Mouse (Mus musculus): ENCODE data around the gene Cr1l. TPM values are rescaled to one million over a fixed set of nuclear protein-coding genes. Genes with fewer than 3 reads are reported as not detected.

Gene Cr1l
- total RNA-seq (2021) (10 to 100 TPM; 83.0 to 86.5 TPM), polyA plus RNA-seq (2012; rRNA removed) (29.4 and 50.1 TPM in 2 replicates)
- long read RNA-seq, transcript Cr1l-201 (10 exons, 1,651 nt): major isoform, 29 of 57 reads
- long read RNA-seq, partial matches to known transcripts: 2 of 57 reads
- long read RNA-seq, other reads (novel, unspliced or antisense): 25 of 57 reads

DNA sequence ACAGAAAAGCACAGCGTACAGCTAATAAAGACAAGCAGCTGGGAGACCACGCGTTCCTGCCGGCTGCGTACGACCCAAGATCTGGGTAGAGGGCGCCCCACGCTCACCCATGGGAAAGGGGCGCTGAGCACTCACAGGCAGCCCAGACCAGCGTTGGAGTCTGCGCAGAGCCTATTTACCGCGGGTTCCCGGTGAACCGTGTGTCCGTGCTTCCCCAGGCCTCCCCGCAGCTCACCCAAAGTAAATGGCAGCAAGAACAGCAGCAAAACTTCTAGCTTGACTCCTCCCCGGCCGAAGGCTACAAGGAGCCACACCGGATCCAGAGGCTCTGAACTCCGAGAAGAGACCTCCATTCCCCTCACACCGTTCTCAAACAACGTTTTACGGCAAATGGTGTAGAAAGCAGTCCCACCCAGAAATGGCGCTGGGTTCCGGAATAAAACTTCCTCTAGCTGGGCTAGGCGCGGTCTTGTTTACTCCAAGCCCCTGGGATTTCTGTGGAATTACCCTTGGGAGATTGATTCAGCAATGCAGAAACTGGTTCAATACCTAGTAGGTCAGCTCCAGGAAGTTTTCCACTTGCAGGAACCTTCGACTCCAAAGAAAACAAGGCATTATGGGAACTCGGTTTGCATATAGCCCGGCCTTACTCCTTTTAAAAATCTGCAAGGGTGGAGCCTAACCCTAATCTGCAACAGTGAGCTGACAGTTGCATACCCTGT is at the start of gene Cr1l:
TSS of gene Cr1l (minus strand) at position 634 of the 722 bp plus-strand sequence.
- peak; percentile 94 for DNase-seq

DNA sequence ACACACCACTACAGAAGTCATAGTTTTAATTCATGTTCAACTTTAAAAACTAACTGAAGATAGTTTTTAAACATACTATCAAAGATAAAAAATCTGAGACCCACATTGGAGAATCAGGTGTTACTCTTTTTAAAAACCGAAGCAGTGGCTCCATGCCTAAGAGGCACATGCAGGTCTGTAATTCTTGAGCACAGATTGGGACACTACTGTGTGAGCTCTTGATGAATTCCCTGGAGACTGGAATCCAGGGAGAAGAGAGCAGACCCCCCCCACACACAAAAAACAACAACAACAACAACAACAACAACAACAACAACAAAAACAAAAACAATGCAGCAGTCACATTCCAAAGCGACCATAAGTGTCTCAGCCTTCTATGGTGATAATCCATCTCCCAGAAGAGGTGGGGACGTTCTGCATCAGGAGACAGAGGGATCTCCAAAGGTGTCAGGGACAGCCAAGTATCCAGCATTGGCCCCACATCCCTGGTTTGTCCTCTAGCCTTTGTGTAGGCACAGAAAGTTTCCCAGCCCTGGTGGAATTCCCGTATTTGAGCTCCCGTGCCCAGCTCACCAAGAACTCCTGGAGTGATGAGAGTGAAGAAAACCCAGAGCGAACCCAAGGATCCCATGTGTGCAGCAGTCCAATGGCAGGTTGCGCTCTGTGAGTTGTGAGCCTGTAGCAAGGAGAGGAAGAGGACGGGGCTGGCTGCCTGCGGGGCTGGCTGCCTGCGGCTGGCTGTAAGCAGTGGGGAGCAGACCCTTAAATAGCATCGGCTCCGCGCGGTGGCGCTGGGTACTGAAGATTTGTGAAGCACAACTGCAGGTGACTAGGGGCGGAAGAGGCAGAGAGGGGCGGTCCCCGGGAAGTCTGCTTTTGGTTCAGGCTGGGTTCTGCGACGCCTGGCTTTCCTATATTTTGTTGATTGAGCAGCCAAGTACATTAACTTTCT is 44.9 kb upstream of the Cr1l start, which contains the start of gene Cr2:
TSS of gene Cr2 (minus strand) at position 737 of the 952 bp plus-strand sequence.
- DNase-seq: peak; percentile 14

DNA sequence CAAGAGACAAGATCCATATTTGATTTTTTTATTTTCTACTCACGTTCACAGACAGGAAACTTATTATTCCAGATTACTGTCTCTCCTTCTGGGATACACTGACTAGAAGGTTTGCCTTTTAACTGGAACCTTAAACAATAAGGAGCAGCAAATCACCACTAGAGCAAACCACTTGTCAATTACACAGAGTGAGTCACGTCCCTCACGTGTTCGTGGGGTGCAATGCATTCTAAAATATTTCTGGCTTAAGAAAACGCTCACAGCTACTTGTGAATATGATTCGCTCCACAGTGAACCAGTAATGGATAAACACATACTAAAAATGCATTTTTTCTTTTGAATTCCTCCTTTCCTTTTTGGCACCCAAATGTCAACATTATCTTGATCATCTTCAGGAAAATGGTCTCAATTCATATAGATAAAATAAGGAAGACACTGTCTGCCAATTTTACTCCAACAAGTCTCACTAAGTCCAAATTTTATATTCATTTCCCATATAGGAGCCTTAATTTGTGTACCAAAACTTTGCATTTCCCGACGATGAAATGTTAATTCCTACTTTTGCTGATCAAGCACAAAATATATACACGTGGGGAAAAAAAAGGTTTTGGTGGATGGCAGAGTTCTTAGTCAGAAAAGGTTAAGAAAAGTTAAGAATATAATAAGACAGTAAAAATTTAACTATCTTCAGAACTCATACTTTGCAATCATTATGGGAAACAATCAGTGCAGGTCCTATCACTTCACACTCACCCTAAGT is 33.8 kb upstream of the Cr1l start:
- DNase-seq: no peak

DNA sequence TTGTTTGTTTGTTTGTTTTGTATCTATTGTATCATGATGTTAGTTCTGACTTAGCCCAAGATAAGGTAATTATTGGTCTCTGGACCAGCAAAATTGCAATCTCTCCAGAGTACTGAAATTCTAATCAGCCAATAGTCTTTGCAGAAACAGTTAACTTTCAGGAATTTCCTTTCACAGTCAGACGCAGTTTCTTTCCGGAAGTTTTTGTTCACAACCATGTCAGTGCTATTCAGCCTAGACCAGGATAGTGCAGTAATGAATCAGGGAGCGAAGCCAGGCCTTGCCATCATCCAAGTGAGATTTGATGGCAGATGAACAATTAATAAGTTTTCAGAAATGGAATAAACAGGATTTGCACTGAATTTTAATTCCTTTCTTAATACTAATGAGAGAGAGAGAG is 684 bp upstream of the Cr1l start:
- DNase-seq: no peak

DNA sequence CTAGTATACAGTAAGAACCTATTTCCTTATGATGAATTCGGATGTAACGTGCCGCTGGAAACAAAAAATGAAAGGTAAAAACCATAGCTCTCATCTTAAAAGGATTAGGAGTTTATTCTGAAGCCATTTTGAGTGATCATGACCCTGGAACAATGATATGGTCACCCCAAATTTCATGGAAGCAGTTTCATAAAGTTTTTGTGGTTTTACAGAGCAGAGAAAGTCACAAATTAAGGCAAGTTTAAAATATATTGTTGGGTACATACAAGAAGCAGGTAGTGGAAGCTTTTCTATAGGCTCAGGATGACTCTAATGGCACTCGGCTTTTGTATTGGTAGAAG is 259 bp upstream of the Cr1l start:
- no peak for DNase-seq

DNA sequence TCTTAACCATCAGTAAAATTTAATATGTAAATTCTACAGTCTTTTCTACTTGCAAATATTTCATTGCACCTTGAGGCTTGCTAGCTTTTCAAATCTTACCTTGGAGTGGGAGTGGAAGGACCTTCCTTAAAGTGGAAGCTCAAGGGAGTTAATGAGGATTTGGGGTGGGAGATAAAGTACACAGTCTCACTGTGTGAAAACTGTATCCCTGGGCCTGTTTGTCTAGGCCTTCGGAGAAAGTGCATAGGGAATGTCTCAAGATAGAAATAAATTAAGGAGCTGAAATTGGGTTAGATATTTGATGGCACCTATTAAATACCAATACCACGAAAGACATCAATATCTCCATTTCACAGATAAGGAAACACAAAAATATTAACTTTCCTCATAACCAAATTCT is 907 bp downstream of the Cr1l start:
- no peak for DNase-seq

DNA sequence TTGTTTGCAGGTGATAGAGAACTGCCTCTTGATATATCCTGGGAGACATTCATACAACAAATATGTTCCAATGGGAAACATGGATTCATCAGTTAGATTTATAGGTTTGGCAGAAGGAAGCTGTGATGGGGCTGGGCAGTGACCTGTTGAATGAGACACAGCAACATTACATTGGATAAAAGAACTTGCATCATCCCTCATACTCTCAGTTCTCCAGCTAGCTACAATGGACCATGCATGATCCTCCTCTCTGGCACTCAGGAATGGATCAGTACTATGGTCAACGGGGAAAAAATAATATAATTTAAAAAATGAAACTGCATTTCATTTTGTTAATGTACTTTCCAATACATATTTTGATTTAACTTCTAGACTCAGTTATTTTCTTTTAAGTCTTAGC is 1.5 kb downstream of the Cr1l start:
- no peak for DNase-seq

DNA sequence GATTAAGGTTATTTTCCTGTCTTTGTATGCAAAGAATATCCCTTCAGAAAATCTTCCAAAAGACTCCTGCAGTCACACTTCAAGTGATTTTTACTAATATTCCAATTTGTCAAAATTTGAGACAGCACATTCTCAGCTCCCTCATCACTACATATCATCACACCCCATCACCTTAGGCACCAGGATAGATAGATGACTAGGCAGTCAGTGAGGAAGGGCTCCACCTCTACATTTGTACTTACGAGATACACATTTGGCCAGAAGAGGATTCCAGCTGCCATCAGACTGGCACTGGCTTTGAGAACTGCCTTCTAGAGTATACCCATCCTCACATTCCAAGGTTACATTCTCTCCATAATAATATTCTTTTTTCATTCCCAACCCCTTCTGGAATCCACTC is 17.0 kb downstream of the Cr1l start:
- no peak for DNase-seq

DNA sequence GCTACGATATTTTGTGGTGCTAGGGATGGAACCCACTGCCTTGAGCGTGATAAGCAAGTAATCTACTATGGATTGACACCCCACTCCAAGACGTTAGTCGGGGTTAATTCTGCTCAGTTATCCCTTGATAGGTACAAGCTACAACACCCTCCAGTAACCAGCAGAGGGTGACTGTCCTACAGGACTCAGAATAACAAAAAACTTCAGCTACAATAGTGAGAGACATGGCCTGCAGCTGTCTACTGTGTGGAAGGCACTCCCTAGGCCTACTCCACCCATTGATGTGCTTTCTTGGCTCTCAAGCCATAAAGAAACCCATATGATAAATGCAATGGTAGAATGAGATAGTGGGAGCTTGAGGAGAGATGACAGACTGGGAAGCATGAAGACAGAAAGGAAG is 17.8 kb downstream of the Cr1l start:
- DNase-seq: no peak

DNA sequence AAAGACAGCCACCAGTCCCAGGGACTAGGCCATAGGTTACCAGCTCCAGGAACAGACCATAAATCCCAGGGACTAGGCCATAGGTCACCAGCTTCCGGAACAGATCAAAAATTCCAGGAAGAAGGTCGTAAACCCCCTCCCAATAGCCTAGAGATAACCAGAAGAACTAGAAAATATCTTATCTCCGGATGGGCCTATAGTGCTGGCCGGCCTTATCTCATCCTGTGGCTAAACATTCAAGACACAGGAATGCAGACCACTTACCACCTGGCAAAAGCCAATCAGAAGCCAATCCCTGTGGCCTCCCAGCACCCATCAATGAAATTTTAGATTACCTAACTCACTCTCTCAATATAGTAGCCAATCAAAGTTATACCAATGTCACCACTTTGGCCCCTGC is 30.7 kb downstream of the Cr1l start:
- DNase-seq: peak; percentile 10

DNA sequence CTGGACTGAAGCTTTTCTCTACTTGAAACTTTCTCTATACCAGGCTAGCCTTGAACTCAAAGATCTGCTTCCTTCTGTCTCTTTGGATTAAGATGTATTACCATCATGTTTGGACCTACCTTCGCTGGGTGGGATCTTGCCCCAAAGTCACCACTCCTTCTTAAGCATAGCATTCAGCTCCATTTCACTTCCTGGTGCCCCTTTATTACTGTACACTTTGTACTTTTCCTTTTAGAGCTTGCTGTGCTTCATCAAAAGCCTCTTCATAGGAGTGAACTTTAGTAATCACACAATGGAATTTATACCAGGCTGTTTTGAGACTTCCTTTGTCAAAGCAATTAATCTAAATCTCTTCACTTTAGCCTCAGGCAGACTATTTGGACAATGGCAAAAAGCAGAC is 33.4 kb downstream of the Cr1l start:
- DNase-seq: no peak

DNA sequence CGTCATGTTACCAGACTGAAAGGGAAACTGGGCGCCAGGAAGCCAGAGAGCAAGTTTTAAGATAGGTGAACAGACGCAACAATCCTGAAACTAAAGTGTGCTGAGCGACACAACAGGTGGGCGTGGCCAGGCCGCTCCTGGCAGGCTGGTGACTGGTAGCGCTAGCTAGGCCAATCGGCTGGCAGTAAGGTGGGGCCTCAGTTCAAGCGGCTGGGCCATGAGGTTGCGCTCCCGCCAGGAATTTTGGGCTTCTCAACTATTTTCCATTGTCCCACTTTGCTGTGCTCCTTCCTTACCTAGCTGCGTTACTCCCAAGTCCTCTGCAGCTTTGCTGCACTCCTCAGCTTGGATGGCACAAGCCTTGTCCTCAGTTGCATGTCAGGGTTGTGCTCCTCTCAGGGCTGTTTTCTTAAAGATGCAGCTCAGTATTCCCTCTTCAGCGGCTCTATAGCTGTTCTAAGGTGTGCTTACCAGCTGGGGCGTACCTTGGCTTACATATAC is 39.1 kb downstream of the Cr1l start, which contains the start of gene Cd46:
TSS of gene Cd46 (minus strand) at position 30 of the 501 bp plus-strand sequence.
- peak; percentile 90 for DNase-seq

DNA sequence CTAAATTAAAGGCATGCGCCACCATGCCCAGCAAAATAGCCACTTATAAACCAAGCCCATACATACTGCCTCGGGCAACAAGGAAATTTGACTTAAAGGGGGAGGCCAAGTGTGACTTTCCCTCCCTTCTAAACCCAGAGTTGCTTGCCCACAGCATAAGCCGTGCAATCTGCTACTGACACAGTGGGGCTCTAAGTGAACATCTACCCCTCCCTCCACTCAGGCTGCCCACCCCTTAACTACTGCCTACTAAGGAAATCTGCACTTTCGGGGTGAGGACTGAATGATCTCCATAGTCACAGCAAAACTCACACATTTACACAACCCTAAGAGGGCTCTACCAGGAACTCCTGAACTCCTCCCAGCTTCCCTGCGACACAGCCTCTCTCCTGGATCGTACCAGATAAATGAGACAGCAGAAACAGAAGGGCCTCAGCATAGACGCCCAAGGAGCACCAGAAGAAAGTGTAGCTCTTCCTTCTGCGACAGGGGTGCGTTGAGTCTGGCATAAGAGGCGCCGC is 39.6 kb downstream of the Cr1l start:
- no peak for DNase-seq

DNA sequence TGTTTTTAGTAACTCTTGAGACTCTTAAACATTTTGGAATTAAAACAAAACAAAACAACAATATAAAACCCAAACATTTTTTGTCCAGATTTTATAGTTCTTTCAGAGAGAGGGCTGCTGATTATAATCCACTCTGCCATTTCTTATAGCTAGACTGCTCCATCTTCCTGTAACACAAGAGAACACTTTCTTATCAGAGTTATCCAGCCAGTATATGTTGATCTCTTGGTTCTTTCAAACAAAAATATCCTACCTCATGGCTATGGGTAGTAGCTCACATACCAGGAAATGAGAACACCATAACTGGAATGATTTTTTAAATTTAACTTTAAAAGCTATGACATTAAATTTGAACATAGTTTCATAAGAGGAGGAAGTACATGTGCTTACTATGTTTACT is 49.2 kb downstream of the Cr1l start:
- no peak for DNase-seq

Other genes starting within 250 kb of the Cr1l start
- 10 to 100 TPM; 36.3 to 56.0 TPM for gene Cd34, start 192.8 kb downstream of the Cr1l start, total RNA-seq (2021)
- gene Cd34, start 192.8 kb downstream of the Cr1l start, polyA plus RNA-seq (2012; rRNA removed): 12.6 and 12.7 TPM in 2 replicates
- 1 to 10 TPM; 1.5 to 1.6 TPM for gene Cd46, start 39.3 kb downstream of the Cr1l start, total RNA-seq (2021)
- gene Cd46, start 39.3 kb downstream of the Cr1l start, polyA plus RNA-seq (2012; rRNA removed): 0.19 TPM in 2 replicates
- gene Cr2, start 45.1 kb upstream of the Cr1l start, total RNA-seq (2021): 1 to 10 TPM in 1 of 2 experiments, not detected in 1; 1.0 TPM
- gene Cr2, start 45.1 kb upstream of the Cr1l start, polyA plus RNA-seq (2012; rRNA removed): not detected in 2 replicates